Mouse (Mus musculus) spleen, adult 2 months (tissue): Measurements from ENCODE around the gene Serpine3. TPM values are rescaled to one million over a fixed set of nuclear protein-coding genes. Genes with fewer than 3 reads are reported as not detected.

Source experiments
- DNase-seq, 2 experiments: peaks; one replicate each; pipeline versions ENCODE4 v3.0.0 to v3.0.0-alpha.2; 2012 to 2021; ENCODE audit warnings: low spot score in 2 of 2, low read depth in 1 of 2
- H3K27ac ChIP-seq: fragments of 200-500 bp; 2 replicates; pipeline ENCODE4 v1.5.1; 2012; ENCODE audit warnings: low read length, inconsistent platforms; ENCODE audit not compliant: insufficient read depth
- H3K27me3 ChIP-seq: fragments of 200-500 bp; 2 replicates; pipeline ENCODE4 v1.6.1; 2012; ENCODE audit warnings: mild to moderate bottlenecking, moderate library complexity, low read length, inconsistent platforms; ENCODE audit not compliant: control insufficient read depth, insufficient read depth
- H3K36me3 ChIP-seq: fragments of 200-500 bp; 2 replicates; pipeline ENCODE4 v1.6.1; 2012; ENCODE audit warnings: mild to moderate bottlenecking, low read length, inconsistent platforms; ENCODE audit not compliant: control insufficient read depth, insufficient read depth
- H3K4me1 ChIP-seq: fragments of 200-500 bp; 2 replicates; pipeline ENCODE4 v1.6.1; 2011; ENCODE audit warnings: inconsistent platforms; ENCODE audit not compliant: control insufficient read depth, insufficient read depth, insufficient read length
- H3K4me3 ChIP-seq: fragments of 200-500 bp; 2 replicates; pipeline ENCODE4 v1.5.1; 2011; ENCODE audit warnings: mild to moderate bottlenecking, inconsistent platforms; ENCODE audit not compliant: insufficient read depth, insufficient read length; ENCODE audit errors: extremely low read depth
- CTCF ChIP-seq: fragments of 200-500 bp; IDR thresholded peaks from 2 replicates; pipeline ENCODE4 v1.5.1; 2011; ENCODE audit warnings: mild to moderate bottlenecking, inconsistent platforms; ENCODE audit not compliant: insufficient read depth, insufficient read length, insufficient replicate concordance; ENCODE audit errors: extremely low read depth
- POLR2A ChIP-seq: fragments of 200-500 bp; IDR thresholded peaks from 2 replicates; pipeline ENCODE4 v1.6.1; 2011; ENCODE audit warnings: low read depth, low read length, inconsistent platforms
- WGBS: fragments of 180-500 bp; shearing (Covaris S2); methylation state at CpG from one replicate; pipeline ENCODE4 v1.1.7; 2018; 5-methylcytosine and 5-hydroxymethylcytosine counted together
- polyA plus RNA-seq: library from polyadenylated mRNA; depleted of rRNA; stranded (reverse); fragments of >200 nt; gene quantifications from 2 replicates; pipeline ENCODE4 v1.2.3, GENCODE M21; 2012

Gene Serpine3
- polyA plus RNA-seq, 1 experiment, result not detected

DNA sequence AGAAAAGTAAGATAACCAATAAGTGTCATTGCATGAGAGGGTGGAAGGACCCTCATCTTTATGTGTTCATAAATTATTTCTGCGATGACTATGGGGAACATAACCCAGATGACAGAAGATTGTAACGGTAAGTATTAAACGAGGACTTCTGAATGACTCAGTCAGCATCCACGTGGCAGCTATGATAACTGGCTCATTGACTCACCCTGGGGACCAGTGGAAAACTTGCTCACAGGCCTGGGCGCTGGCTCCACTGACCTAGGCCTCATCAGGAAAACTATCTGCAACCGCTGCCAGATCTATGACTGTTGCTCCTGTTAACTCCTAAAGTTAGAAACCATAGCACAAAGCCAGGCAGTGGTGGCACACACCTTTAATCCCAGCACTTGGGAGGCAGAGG, 15.1 kb upstream of the Serpine3 start:
- no peaks in the 10 kb centered on the region for H3K27me3 ChIP-seq
- H3K36me3 ChIP-seq, result no peaks in the 10 kb centered on the region
- TF ChIP-seq POLR2A, result no peak
- no peak for TF ChIP-seq CTCF
- H3K27ac ChIP-seq, result no peak overlapping the region
- H3K4me1 ChIP-seq, result no peaks in the 10 kb centered on the region
- DNase-seq, result no peak
- no peak overlapping the region for H3K4me3 ChIP-seq
- WGBS, result 90% methylated on average over 6 of the region's 6 CpGs

DNA sequence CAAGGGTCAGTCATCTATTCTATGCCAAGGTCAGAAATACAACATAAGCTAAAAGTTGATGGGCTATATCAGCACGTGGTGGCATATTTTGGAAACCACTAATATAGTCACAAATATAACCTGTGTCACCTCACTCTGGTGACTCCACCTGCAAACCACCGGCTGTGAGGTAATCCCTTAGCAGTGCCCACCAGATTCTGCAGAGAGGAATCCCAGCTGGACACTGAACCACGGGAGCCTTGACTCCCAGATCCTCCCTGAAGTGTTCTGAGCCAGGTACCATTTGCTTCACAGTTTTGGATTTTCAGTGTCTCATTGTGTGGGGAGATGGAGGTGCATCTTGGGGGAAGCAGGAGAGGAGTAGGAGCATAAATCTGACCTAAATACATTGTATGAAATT, 13.1 kb upstream of the Serpine3 start:
- no peaks in the 10 kb centered on the region for H3K4me1 ChIP-seq
- no peaks in the 10 kb centered on the region for H3K27me3 ChIP-seq
- no peak for DNase-seq
- no peaks in the 10 kb centered on the region for H3K36me3 ChIP-seq
- TF ChIP-seq CTCF, result no peak
- no peak for TF ChIP-seq POLR2A
- no peak overlapping the region for H3K4me3 ChIP-seq
- 75% methylated on average over 3 of the region's 3 CpGs for WGBS
- H3K27ac ChIP-seq, result no peak overlapping the region

DNA sequence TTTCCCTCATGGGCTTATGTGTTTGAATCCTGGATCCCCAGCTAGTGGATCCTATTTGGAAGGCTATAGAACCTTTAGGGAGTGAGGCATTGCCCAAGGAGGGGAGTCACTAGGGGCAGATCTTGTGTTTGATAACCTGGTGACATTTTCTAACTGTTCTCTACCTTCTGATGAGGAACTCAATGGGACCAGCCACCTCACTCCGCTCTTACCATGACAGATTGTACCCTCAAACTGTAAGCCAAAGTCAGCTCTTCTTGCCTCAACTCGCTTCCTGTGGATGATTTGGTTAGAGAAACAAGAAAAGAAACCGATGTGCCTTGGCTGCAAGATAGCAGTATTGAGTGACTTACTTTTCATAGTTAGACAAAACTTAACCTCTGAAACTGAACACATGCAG, 11.7 kb upstream of the Serpine3 start:
- H3K36me3 ChIP-seq, result no peaks in the 10 kb centered on the region

DNA sequence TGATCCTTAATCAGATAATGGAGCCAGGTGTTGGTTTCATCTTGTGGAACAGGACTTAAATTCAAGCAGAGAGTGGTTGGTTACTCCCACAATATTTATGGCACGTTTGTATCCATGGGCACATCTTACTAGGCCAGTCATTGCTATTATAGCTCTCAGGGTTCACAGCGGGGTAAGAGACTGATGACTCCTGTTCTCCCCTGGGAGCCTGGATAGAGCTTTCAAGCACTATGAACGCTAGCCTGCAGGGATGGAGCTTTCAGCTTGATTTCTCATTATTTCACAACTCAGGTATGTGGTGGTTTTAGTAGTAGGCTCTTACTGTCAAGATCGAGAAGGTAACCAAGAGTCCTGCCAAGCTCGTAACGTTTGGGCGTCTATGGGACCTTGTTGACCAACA, 7.5 kb upstream of the Serpine3 start:
- H3K4me3 ChIP-seq, result no peak overlapping the region
- H3K4me1 ChIP-seq, result no peaks in the 10 kb centered on the region
- no peak overlapping the region for H3K27ac ChIP-seq
- 86% methylated on average over 7 of the region's 7 CpGs for WGBS
- DNase-seq, result no peak
- H3K27me3 ChIP-seq, result no peaks in the 10 kb centered on the region
- no peaks in the 10 kb centered on the region for H3K36me3 ChIP-seq
- no peak for TF ChIP-seq POLR2A
- no peak for TF ChIP-seq CTCF

More for the DNA sequence above, 11.7 kb upstream of the Serpine3 start:
- no peak for DNase-seq
- Histone ChIP-seq H3K4me3 (no peak overlapping the region), H3K27ac (no peak overlapping the region), H3K27me3 (no peaks in the 10 kb centered on the region), H3K4me1 (no peaks in the 10 kb centered on the region)
- WGBS, result 88% methylated on average over 3 of the region's 3 CpGs
- no peak for TF ChIP-seq CTCF
- no peak for TF ChIP-seq POLR2A

DNA sequence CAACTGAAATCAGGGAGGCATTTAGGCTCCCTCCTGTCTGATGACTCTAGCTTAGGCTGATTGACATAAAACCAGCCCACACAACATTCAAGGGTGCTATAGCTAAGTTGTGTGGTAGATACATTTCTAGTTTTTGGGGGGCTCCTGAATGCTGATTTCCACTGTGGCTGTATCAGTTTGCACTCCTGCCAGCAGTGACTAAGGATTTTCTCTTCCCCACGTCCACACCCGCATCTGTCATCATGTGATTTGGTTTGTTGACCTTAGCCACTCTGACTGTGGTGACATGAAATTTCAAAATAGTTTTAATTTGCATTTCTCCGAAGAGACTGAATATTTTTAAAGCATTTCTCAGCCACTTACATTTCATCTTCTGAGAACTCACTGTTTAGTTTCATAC, 6.0 kb upstream of the Serpine3 start:
- Histone ChIP-seq H3K4me1 (no peaks in the 10 kb centered on the region), H3K27ac (no peak overlapping the region), H3K4me3 (no peak overlapping the region), H3K36me3 (no peaks in the 10 kb centered on the region), H3K27me3 (no peaks in the 10 kb centered on the region)
- 42% methylated on average over 3 of the region's 3 CpGs for WGBS
- DNase-seq, result no peak
- TF ChIP-seq CTCF (no peak), POLR2A (no peak)

DNA sequence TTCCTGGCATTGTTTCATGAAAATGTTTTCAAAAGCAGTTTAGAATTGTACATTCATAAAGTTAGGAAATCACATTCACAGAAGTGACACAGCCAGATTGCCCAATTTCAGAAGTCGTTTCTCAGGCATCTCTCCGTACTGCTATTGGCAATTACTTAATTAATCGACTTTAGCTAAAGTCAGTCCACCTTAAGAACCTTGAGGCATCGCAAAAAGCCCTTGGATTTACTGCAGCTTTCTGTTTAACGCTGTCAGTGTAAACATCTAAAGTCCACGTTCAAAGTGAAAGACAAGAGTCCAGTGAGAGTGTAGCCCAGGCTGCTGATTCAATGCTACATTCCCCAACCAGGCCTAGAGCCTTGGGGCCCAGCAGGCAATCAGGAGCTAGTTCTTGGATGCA, 1.1 kb upstream of the Serpine3 start:
- 89% methylated on average over 6 of the region's 6 CpGs for WGBS
- no peaks in the 10 kb centered on the region for H3K36me3 ChIP-seq
- no peak overlapping the region for H3K4me3 ChIP-seq
- TF ChIP-seq CTCF (no peak), POLR2A (no peak)
- no peak overlapping the region for H3K27ac ChIP-seq
- DNase-seq, result no peak
- no peaks in the 10 kb centered on the region for H3K27me3 ChIP-seq
- H3K4me1 ChIP-seq, result no peaks in the 10 kb centered on the region

DNA sequence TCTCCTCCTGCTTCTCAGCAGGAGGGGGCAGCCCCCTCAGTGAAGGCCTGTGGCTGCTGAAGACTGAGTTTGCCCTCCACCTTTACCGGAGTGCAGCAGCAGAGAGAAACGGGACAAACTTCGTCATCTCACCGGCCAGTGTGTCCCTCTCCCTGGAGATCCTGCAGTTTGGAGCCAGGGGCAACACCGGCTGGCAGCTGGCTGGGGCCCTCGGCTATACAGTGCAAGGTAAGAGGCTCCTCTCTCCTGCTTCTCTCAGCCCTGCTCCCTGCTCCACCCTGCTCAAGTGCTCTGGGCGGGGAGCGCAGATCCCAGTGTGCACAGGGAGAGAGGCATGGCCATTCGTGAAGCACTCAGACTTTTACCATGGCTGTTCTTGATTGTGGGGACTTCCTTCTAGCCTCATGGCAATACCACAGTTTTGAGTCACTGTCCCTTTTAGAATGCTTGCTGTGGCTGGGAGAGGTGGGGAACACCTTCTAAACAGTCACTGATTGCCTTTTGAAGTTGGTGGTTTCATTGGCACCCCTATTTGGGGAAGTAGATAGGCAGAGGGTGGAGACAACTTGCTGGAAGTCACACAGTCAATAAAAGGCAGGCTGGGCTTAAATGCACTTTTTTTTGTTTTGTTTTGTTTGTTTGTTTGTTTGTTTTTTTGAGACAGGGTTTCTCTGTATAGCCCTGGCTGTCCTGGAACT, 1.7 kb downstream of the Serpine3 start:
- Histone ChIP-seq H3K4me3 (no peak overlapping the region), H3K27ac (no peak overlapping the region), H3K36me3 (no peaks in the 10 kb centered on the region), H3K27me3 (no peaks in the 10 kb centered on the region), H3K4me1 (no peaks in the 10 kb centered on the region)
- no peak for TF ChIP-seq POLR2A
- no peak for TF ChIP-seq CTCF
- WGBS, result 67% methylated on average over 9 of the region's 9 CpGs
- no peak for DNase-seq
